ENCODE assay signal across 30 mouse cellular contexts in the genomic region with DNA sequence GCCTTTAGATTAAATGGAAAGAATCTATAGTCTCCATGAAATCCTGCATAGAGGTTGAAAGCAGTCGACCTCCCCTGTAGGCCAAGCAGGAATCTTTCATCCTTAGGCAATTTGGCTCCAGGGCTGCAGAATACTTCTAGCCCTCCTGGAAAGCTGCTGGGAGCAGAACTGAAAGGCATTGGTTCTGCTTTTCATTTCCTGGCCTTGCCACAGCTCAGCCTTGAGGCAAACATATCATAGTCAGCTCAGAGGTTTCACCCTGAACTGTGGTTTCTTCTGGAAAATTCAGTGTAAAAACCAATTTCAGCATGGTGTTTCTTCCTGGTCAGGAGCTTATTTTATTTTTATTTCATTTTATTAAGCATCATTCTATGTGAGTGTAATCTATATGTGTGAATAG.
DNase-seq lines count a peak whose midpoint lies in the region; ATAC-seq and TF ChIP-seq lines count a peak whose summit lies in the region.
"Had no signal": no experiment of that assay in that cellular context is flagged by ENCODE, and none has a peak within 500 bp of the region (broad histone marks: within the 10 kb centered on the region; RNA-seq: fewer than 3 reads in every experiment).

No protein-coding gene starts in this region.

- no peaks in the 10 kb centered on the region for H3K27me3 ChIP-seq in embryonic facial prominence, embryonic 11.5 days (ENCODE audit: control insufficient read depth, insufficient read depth, low read length)
- no peaks in the 10 kb centered on the region for H3K27me3 ChIP-seq in embryonic facial prominence, embryonic 10.5 days (replicated peaks; ENCODE audit: low read depth, poor library complexity, severe bottlenecking)
- no peaks in the 10 kb centered on the region for H3K27me3 ChIP-seq in embryonic facial prominence, embryonic 14.5 days (replicated peaks; ENCODE audit: control insufficient read depth, insufficient read depth, low read length)
- H3K27me3 ChIP-seq in forebrain, embryonic 15.5 days = no peaks in the 10 kb centered on the region
- H3K27me3 ChIP-seq: embryonic facial prominence, embryonic 13.5 days; forebrain, embryonic 13.5 days; heart, embryonic 12.5 days; heart, embryonic 15.5 days; hindbrain, embryonic 13.5 days had no signal

- H3K27ac ChIP-seq in embryonic facial prominence, embryonic 11.5 days (replicated peaks; ENCODE audit: low read depth, low read length) = no peak overlapping the region
- no peak overlapping the region for H3K27ac ChIP-seq in embryonic facial prominence, embryonic 10.5 days (replicated peaks)
- H3K27ac ChIP-seq in embryonic facial prominence, embryonic 14.5 days (replicated peaks; ENCODE audit: low read depth, low read length) = no peak overlapping the region
- no peak overlapping the region for H3K27ac ChIP-seq in forebrain, embryonic 15.5 days (replicated peaks)
- H3K27ac ChIP-seq: embryonic facial prominence, embryonic 13.5 days; forebrain, embryonic 10.5 days; forebrain, embryonic 13.5 days; gastrocnemius, adult 2 months; heart, embryonic 15.5 days; hindbrain, embryonic 10.5 days; hindbrain, embryonic 13.5 days had no signal

- no peak for TF ChIP-seq POLR2A in brain, embryonic 14.5 days (IDR thresholded peaks at IDR 0.05; ENCODE audit: borderline replicate concordance, extremely low read depth, insufficient read depth, insufficient read length, poor library complexity, severe bottlenecking)

- no peaks in the 10 kb centered on the region for H3K4me1 ChIP-seq in embryonic facial prominence, embryonic 11.5 days (ENCODE audit: control insufficient read depth, insufficient read depth, low read length)
- no peaks in the 10 kb centered on the region for H3K4me1 ChIP-seq in embryonic facial prominence, embryonic 10.5 days
- no peaks in the 10 kb centered on the region for H3K4me1 ChIP-seq in embryonic facial prominence, embryonic 14.5 days (ENCODE audit: control insufficient read depth, insufficient read depth, low read length)
- no peaks in the 10 kb centered on the region for H3K4me1 ChIP-seq in forebrain, embryonic 15.5 days
- H3K4me1 ChIP-seq: forebrain, embryonic 10.5 days; forebrain, embryonic 13.5 days; heart, embryonic 12.5 days; heart, embryonic 15.5 days; hindbrain, embryonic 10.5 days; hindbrain, embryonic 13.5 days had no signal

- H3K4me3 ChIP-seq in embryonic facial prominence, embryonic 11.5 days (ENCODE audit: low read depth, low read length) = no peak overlapping the region
- no peak overlapping the region for H3K4me3 ChIP-seq in embryonic facial prominence, embryonic 10.5 days
- H3K4me3 ChIP-seq in embryonic facial prominence, embryonic 14.5 days (ENCODE audit: low read depth, low read length) = no peak overlapping the region
- H3K4me3 ChIP-seq in forebrain, embryonic 15.5 days = no peak overlapping the region
- H3K4me3 ChIP-seq: embryonic facial prominence, embryonic 13.5 days; forebrain, embryonic 10.5 days; forebrain, embryonic 13.5 days; gastrocnemius, adult 2 months; heart, embryonic 12.5 days; heart, embryonic 15.5 days; hindbrain, embryonic 10.5 days; hindbrain, embryonic 13.5 days had no signal

- H3K9ac ChIP-seq in embryonic facial prominence, embryonic 11.5 days (replicated peaks; ENCODE audit: low read length) = no peak overlapping the region
- H3K9ac ChIP-seq in embryonic facial prominence, embryonic 14.5 days (ENCODE audit: low read depth, low read length) = no peak overlapping the region
- H3K9ac ChIP-seq in forebrain, embryonic 15.5 days (replicated peaks) = no peak overlapping the region
- H3K9ac ChIP-seq: embryonic facial prominence, embryonic 13.5 days; forebrain, embryonic 13.5 days; forebrain, postnatal 0 days; heart, embryonic 12.5 days; heart, embryonic 15.5 days; hindbrain, embryonic 13.5 days had no signal

- no peak for ATAC-seq in embryonic facial prominence, embryonic 11.5 days (replicated peaks; ENCODE audit: insufficient number of reproducible peaks, low FRiP score, low TSS enrichment, low read depth)
- no peak for ATAC-seq in embryonic facial prominence, embryonic 14.5 days (ENCODE audit: low read depth)
- peak; percentile 76 for ATAC-seq in megakaryocyte progenitor cell, adult 5-6 weeks (replicated peaks; ENCODE audit: poor library complexity)
- no peak for ATAC-seq in forebrain, embryonic 15.5 days (replicated peaks)
- ATAC-seq: CD4-positive, CD25-positive, alpha-beta regulatory T cell, adult 4 months; forebrain, embryonic 13.5 days; forebrain, postnatal 0 days; hindbrain, embryonic 16.5 days; intestine, embryonic 16.5 days had no signal

- 35% methylated on average over 1 of the region's 1 CpGs for WGBS in embryonic facial prominence, embryonic 11.5 days
- 34% methylated on average over 1 of the region's 1 CpGs for WGBS in embryonic facial prominence, embryonic 10.5 days
- 26% methylated on average over 1 of the region's 1 CpGs for WGBS in embryonic facial prominence, embryonic 14.5 days
- WGBS in forebrain, embryonic 15.5 days = 59% methylated on average over 1 of the region's 1 CpGs

- H3K4me2 ChIP-seq in embryonic facial prominence, embryonic 11.5 days (ENCODE audit: low read depth, low read length) = no peak overlapping the region
- H3K4me2 ChIP-seq in embryonic facial prominence, embryonic 14.5 days (ENCODE audit: low read depth, low read length) = no peak overlapping the region
- no peak overlapping the region for H3K4me2 ChIP-seq in forebrain, embryonic 15.5 days (replicated peaks)
- H3K4me2 ChIP-seq: embryonic facial prominence, embryonic 13.5 days; forebrain, embryonic 13.5 days; heart, embryonic 12.5 days; heart, embryonic 15.5 days; hindbrain, embryonic 13.5 days had no signal

- H3K9me3 ChIP-seq in embryonic facial prominence, embryonic 11.5 days (replicated peaks; ENCODE audit: control insufficient read depth, low read length) = no peaks in the 10 kb centered on the region
- no peaks in the 10 kb centered on the region for H3K9me3 ChIP-seq in embryonic facial prominence, embryonic 10.5 days
- H3K9me3 ChIP-seq in embryonic facial prominence, embryonic 14.5 days (ENCODE audit: control insufficient read depth, low read length) = no peaks in the 10 kb centered on the region
- no peaks in the 10 kb centered on the region for H3K9me3 ChIP-seq in forebrain, embryonic 15.5 days
- H3K9me3 ChIP-seq: embryonic facial prominence, embryonic 13.5 days; forebrain, embryonic 10.5 days; forebrain, embryonic 13.5 days; heart, embryonic 12.5 days; heart, embryonic 15.5 days; hindbrain, embryonic 10.5 days; hindbrain, embryonic 13.5 days had no signal

- H3K36me3 ChIP-seq in embryonic facial prominence, embryonic 11.5 days (replicated peaks; ENCODE audit: control insufficient read depth, insufficient read depth, low read depth, low read length) = no peaks in the 10 kb centered on the region
- H3K36me3 ChIP-seq in embryonic facial prominence, embryonic 10.5 days (replicated peaks) = no peaks in the 10 kb centered on the region
- no peaks in the 10 kb centered on the region for H3K36me3 ChIP-seq in embryonic facial prominence, embryonic 14.5 days (ENCODE audit: control insufficient read depth, insufficient read depth, low read length)
- no peaks in the 10 kb centered on the region for H3K36me3 ChIP-seq in forebrain, embryonic 15.5 days
- H3K36me3 ChIP-seq: embryonic facial prominence, embryonic 13.5 days; forebrain, embryonic 10.5 days; heart, embryonic 12.5 days; heart, embryonic 15.5 days; hindbrain, embryonic 10.5 days; hindbrain, embryonic 13.5 days had no signal

- TF ChIP-seq CTCF in brain, embryonic 14.5 days (IDR thresholded peaks at IDR 0.05; ENCODE audit: borderline replicate concordance, extremely low read depth, insufficient read depth, insufficient read length) = no peak

- peak; percentile 11 for DNase-seq in embryonic facial prominence, embryonic 11.5 days (ENCODE audit: low spot score)
- no peak for DNase-seq in embryonic facial prominence, embryonic 10.5 days (ENCODE audit: low spot score)
- peak; percentile 21 for DNase-seq in brain, embryonic 14.5 days (ENCODE audit: low read depth)
- DNase-seq in embryonic facial prominence, embryonic 14.5 days (ENCODE audit: low spot score) = peak; percentile 50
- no peak for DNase-seq in lung, adult 18-20 months
- DNase-seq: adrenal gland, postnatal 25 days; cerebellum, adult 11 months; cerebellum, adult 2 months; cerebellum, adult 9-11 months; cerebellum, postnatal 25 days; embryo, embryonic 11 days; forebrain, postnatal 0 days; gastrocnemius, adult 2 months; gastrocnemius, postnatal 14 days; heart, adult 18-20 months; heart, postnatal 10 days; heart, postnatal 36 days; kidney, adult 18-20 months had no signal

Comparison
In these comparisons a context has a peak if more than half of its experiments do, and no peak if none do; other contexts are left out.
1. DNase-seq: peak in embryonic facial prominence, embryonic 11.5 days (single experiment), brain, embryonic 14.5 days (single experiment) and embryonic facial prominence, embryonic 14.5 days (single experiment); none in embryonic facial prominence, embryonic 10.5 days (single experiment) and lung, adult 18-20 months (0 of 2).